Comparison of ENCODE assay signal across 21 mouse cellular contexts in genomic region chr2:169910606-169911005, GRCm38 (mm10).
DNase-seq lines count a peak whose midpoint lies in the region; ATAC-seq lines count a peak whose summit lies in the region.
"Had no signal": no experiment of that assay in that cellular context is flagged by ENCODE, and none has a peak within 500 bp of the region (broad histone marks: within the 10 kb centered on the region; RNA-seq: fewer than 3 reads in every experiment).

No protein-coding gene starts in this region.

- no peak overlapping the region for H3K4me3 ChIP-seq in kidney, embryonic 16.5 days (ENCODE audit: low read length)
- H3K4me3 ChIP-seq: embryonic facial prominence, embryonic 10.5 days; embryonic facial prominence, embryonic 12.5 days had no signal

- no peak overlapping the region for H3K4me2 ChIP-seq in kidney, embryonic 16.5 days (replicated peaks; ENCODE audit: low read depth, low read length)
- H3K4me2 ChIP-seq: embryonic facial prominence, embryonic 12.5 days had no signal

- 79% methylated on average over 4 of the region's 4 CpGs for WGBS in kidney, embryonic 16.5 days

- H3K9ac ChIP-seq in kidney, embryonic 16.5 days (replicated peaks; ENCODE audit: low read length), result no peak overlapping the region
- H3K9ac ChIP-seq: embryonic facial prominence, embryonic 12.5 days had no signal

- H3K27ac ChIP-seq in kidney, embryonic 16.5 days (ENCODE audit: low read length), result no peak overlapping the region
- H3K27ac ChIP-seq: embryonic facial prominence, embryonic 10.5 days; embryonic facial prominence, embryonic 12.5 days had no signal

- no peaks in the 10 kb centered on the region for H3K36me3 ChIP-seq in kidney, embryonic 16.5 days (ENCODE audit: insufficient read depth, low read length)
- H3K36me3 ChIP-seq: embryonic facial prominence, embryonic 10.5 days; embryonic facial prominence, embryonic 12.5 days; G1E had no signal

- ATAC-seq in megakaryocyte-erythroid progenitor cell, adult 5-6 weeks (replicated peaks; ENCODE audit: low FRiP score, low TSS enrichment, poor library complexity, severe bottlenecking), result 0 out of 2 replicates have a peak, but pooled peaks have one; percentile 18
- ATAC-seq in kidney, embryonic 16.5 days (ENCODE audit: low FRiP score, low TSS enrichment), result no peak
- ATAC-seq: activated CD4-positive, CD25-positive, alpha-beta regulatory T cell, adult 4 months; forebrain, embryonic 14.5 days; forebrain, embryonic 16.5 days; Patski had no signal

- DNase-seq in ES-CJ7 (ENCODE audit: low read depth, low spot score) (peak; percentile 66), ZHBTc4 (ENCODE audit: low read depth, low spot score) (peak; percentile 68)
- DNase-seq in frontal cortex, adult 2 months (ENCODE audit: extremely low spot score in 1 of 2, low spot score in 1 of 2), result no peak
- no peak for DNase-seq in B cell, adult 2 months
- DNase-seq: adrenal gland, adult 8-10 months; adrenal gland, postnatal 14 days; adrenal gland, postnatal 36 days; cerebellum, adult 11-12 months; cerebellum, adult 2 months; cerebellum, adult 9-10 months; cerebellum, postnatal 10 days; cerebellum, postnatal 25 days had no signal

- peaks cover 17% of the 10 kb centered on the region for H3K4me1 ChIP-seq in kidney, embryonic 16.5 days (ENCODE audit: insufficient read depth, low read length)

- H3K27me3 ChIP-seq in kidney, embryonic 16.5 days (ENCODE audit: insufficient read depth, low read length), result no peaks in the 10 kb centered on the region
- H3K27me3 ChIP-seq: embryonic facial prominence, embryonic 12.5 days; Patski had no signal

- H3K9me3 ChIP-seq in kidney, embryonic 16.5 days (ENCODE audit: low read length), result no peaks in the 10 kb centered on the region; the same call in 1 of the 2 replicates
- H3K9me3 ChIP-seq: embryonic facial prominence, embryonic 10.5 days; embryonic facial prominence, embryonic 12.5 days had no signal

Comparison
In these comparisons a context has a peak if more than half of its experiments do, and no peak if none do; other contexts are left out.
1. DNase-seq: peak in ES-CJ7 (single experiment) and ZHBTc4 (single experiment); none in frontal cortex, adult 2 months (0 of 2) and B cell, adult 2 months (0 of 2).